ENCODE assay signal across 15 mouse cellular contexts in the genomic region with DNA sequence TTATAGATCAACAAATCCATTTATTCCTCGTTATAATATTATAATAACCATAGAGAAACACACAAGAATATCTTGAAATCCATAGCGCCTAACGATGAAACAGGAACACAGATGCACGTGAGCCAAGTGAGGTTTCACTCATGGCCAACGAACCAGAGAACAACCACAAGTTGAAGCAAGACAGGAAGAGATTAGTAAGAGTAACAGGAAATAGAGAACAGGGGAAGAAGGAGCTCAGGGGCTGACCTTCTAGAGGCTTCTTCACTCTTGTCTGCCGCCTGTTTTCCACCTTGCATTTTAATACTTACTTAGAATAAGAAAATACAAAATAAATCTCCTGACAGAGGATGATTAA.
A peak's percentile ranks its signal among the peaks of the same experiment; 100 is the strongest.
DNase-seq lines count a peak whose midpoint lies in the region; ATAC-seq and TF ChIP-seq lines count a peak whose summit lies in the region.
"Had no signal": no experiment of that assay in that cellular context is flagged by ENCODE, and none has a peak within 500 bp of the region (broad histone marks: within the 10 kb centered on the region; RNA-seq: fewer than 3 reads in every experiment).

No protein-coding gene starts in this region.

- H3K9ac ChIP-seq in liver, embryonic 16.5 days (ENCODE audit: low read depth, low read length), result no peak overlapping the region
- no peak overlapping the region for H3K9ac ChIP-seq in heart, embryonic 11.5 days (ENCODE audit: low read depth, low read length)

- H3K4me1 ChIP-seq in liver, embryonic 16.5 days (ENCODE audit: control insufficient read depth, low read depth, low read length), result no peaks in the 10 kb centered on the region; the same call in 1 of the 2 replicates
- peaks cover 11% of the 10 kb centered on the region for H3K4me1 ChIP-seq in spleen, adult 2 months (ENCODE audit: control insufficient read depth, insufficient read depth, insufficient read length)
- H3K4me1 ChIP-seq in heart, embryonic 11.5 days (ENCODE audit: control insufficient read depth, insufficient read depth, low read length), result no peaks in the 10 kb centered on the region

- H3K27me3 ChIP-seq in liver, embryonic 16.5 days (ENCODE audit: control insufficient read depth, insufficient read depth, low read depth, low read length), result no peaks in the 10 kb centered on the region
- H3K27me3 ChIP-seq in spleen, adult 2 months (ENCODE audit: control insufficient read depth, insufficient read depth, low read length), result no peaks in the 10 kb centered on the region
- H3K27me3 ChIP-seq in heart, embryonic 11.5 days (ENCODE audit: control insufficient read depth, insufficient read depth, low read length), result no peaks in the 10 kb centered on the region

- no peaks in the 10 kb centered on the region for H3K36me3 ChIP-seq in liver, embryonic 16.5 days (ENCODE audit: control insufficient read depth, insufficient read depth)
- H3K36me3 ChIP-seq in spleen, adult 2 months (ENCODE audit: control insufficient read depth, insufficient read depth, low read length), result no peaks in the 10 kb centered on the region
- no peaks in the 10 kb centered on the region for H3K36me3 ChIP-seq in heart, embryonic 11.5 days (ENCODE audit: control insufficient read depth, insufficient read depth, low read length)

- no peak for TF ChIP-seq CTCF in spleen, adult 2 months (IDR thresholded peaks at IDR 0.05; ENCODE audit: extremely low read depth, insufficient read depth, insufficient read length, insufficient replicate concordance)

- H3K4me2 ChIP-seq in liver, embryonic 16.5 days (ENCODE audit: low read depth, low read length), result no peak overlapping the region
- H3K4me2 ChIP-seq in heart, embryonic 11.5 days, result no peak overlapping the region

- no peak for TF ChIP-seq POLR2A in spleen, adult 2 months (IDR thresholded peaks at IDR 0.05; ENCODE audit: low read depth, low read length)

- peak; percentile 58 to 70 for DNase-seq in B cell, adult 2 months
- peak; percentile 14 for DNase-seq in MEL-GATA-1-ER (ENCODE audit: extremely low read depth, low read depth)
- peak; percentile 66 to 85 for DNase-seq in spleen, adult 2 months (ENCODE audit: low read depth in 1 of 2, low spot score in 2 of 2)
- no peak for DNase-seq in layer of hippocampus, adult 9-11 months
- no peak for DNase-seq in left cerebral cortex, postnatal 10 days (ENCODE audit: extremely low spot score in 1 of 2, low spot score in 2 of 2)
- DNase-seq in adrenal gland, postnatal 10 days, result no peak
- DNase-seq: cerebellum, postnatal 14 days; heart, postnatal 10 days; kidney, postnatal 4 days had no signal

- intact Hi-C loops in left cerebral cortex, postnatal 10 days (cut with DNase I), result no loop called here

- no peaks in the 10 kb centered on the region for H3K9me3 ChIP-seq in liver, embryonic 16.5 days (replicated peaks; ENCODE audit: control insufficient read depth, low read length)
- H3K9me3 ChIP-seq in heart, embryonic 11.5 days (replicated peaks; ENCODE audit: control insufficient read depth, low read length), result no peaks in the 10 kb centered on the region

- peak; percentile 45; the same call in 1 of the 2 replicates for ATAC-seq in liver, embryonic 16.5 days (ENCODE audit: low read depth)
- ATAC-seq in heart, embryonic 11.5 days (replicated peaks; ENCODE audit: insufficient number of reproducible peaks, low FRiP score, low TSS enrichment), result no peak
- ATAC-seq: forebrain, embryonic 16.5 days; intestine, embryonic 16.5 days had no signal

- 22% methylated on average over 6 of the region's 6 CpGs for WGBS in liver, embryonic 16.5 days (ENCODE audit: insufficient replicate concordance)
- 5% methylated on average over 6 of the region's 6 CpGs for WGBS in spleen, adult 2 months
- WGBS in heart, embryonic 11.5 days (ENCODE audit: insufficient replicate concordance), result 79% methylated on average over 6 of the region's 6 CpGs

- H3K27ac ChIP-seq in liver, embryonic 16.5 days (ENCODE audit: low read length), result no peak overlapping the region
- H3K27ac ChIP-seq in spleen, adult 2 months (ENCODE audit: insufficient read depth, low read length), result no peak overlapping the region; the same call in 1 of the 2 replicates
- H3K27ac ChIP-seq in heart, embryonic 11.5 days (ENCODE audit: low read depth, low read length), result no peak overlapping the region
- H3K27ac ChIP-seq: macrophage had no signal

- no peak overlapping the region for H3K4me3 ChIP-seq in liver, embryonic 16.5 days (ENCODE audit: low read depth, low read length)
- no peak overlapping the region for H3K4me3 ChIP-seq in spleen, adult 2 months (ENCODE audit: extremely low read depth, insufficient read depth, insufficient read length)
- no peak overlapping the region for H3K4me3 ChIP-seq in heart, embryonic 11.5 days (ENCODE audit: low read depth, low read length)
- H3K4me3 ChIP-seq: myocyte had no signal

Comparison
In these comparisons a context has a peak if more than half of its experiments do, and no peak if none do; other contexts are left out.
1. DNase-seq: peak in B cell, adult 2 months (2 of 2), MEL-GATA-1-ER (single experiment) and spleen, adult 2 months (2 of 2); none in layer of hippocampus, adult 9-11 months (single experiment), left cerebral cortex, postnatal 10 days (0 of 2) and adrenal gland, postnatal 10 days (single experiment).